Mouse (Mus musculus) lung, postnatal 0 days (tissue): ENCODE data around the gene Srm. TPM values are rescaled to one million over a fixed set of nuclear protein-coding genes. Genes with fewer than 3 reads are reported as not detected.
A peak's percentile ranks its signal among the peaks of the same experiment; 100 is the strongest.

Experiments used
- ATAC-seq: fragments of 200-750 bp; cut with Nextera tagmentation; 2 replicates; pipeline ENCODE4 v1.8.0; 2017; ENCODE audit warnings: moderate library complexity
- DNase-seq: peaks from one replicate; pipeline ENCODE4 v3.0.0-alpha.2; 2016; ENCODE audit warnings: low spot score
- H3K27ac ChIP-seq: fragments of 300-500 bp; sonication (generic); 2 replicates; pipeline ENCODE4 v1.5.1; 2014; ENCODE audit warnings: antibody characterized with exemption, mild to moderate bottlenecking, low read length, mixed read lengths
- H3K27me3 ChIP-seq: fragments of 300-500 bp; sonication (generic); replicated peaks from 2 replicates; pipeline ENCODE4 v1.6.1; 2014; ENCODE audit warnings: low read length, mixed read lengths; ENCODE audit not compliant: insufficient read depth
- H3K36me3 ChIP-seq: fragments of 300-500 bp; sonication (generic); 2 replicates; pipeline ENCODE4 v1.6.1; 2014; ENCODE audit warnings: low read length, mixed read lengths; ENCODE audit not compliant: insufficient read depth
- H3K4me1 ChIP-seq: fragments of 300-500 bp; sonication (generic); 2 replicates; pipeline ENCODE4 v1.6.1; 2014; ENCODE audit warnings: antibody characterized with exemption, low read depth, low read length, mixed read lengths; ENCODE audit not compliant: insufficient read depth
- H3K4me2 ChIP-seq: fragments of 300-500 bp; sonication (generic); replicated peaks from 2 replicates; pipeline ENCODE4 v1.6.1; 2014; ENCODE audit warnings: low read depth, mild to moderate bottlenecking, low read length, moderate library complexity, mixed read lengths
- H3K4me3 ChIP-seq: fragments of 300-500 bp; sonication (generic); 2 replicates; pipeline ENCODE4 v1.5.1; 2014; ENCODE audit warnings: low read depth, low read length
- H3K9ac ChIP-seq: fragments of 300-500 bp; sonication (generic); replicated peaks from 2 replicates; pipeline ENCODE4 v1.6.1; 2014; ENCODE audit warnings: low read depth, mild to moderate bottlenecking
- H3K9me3 ChIP-seq: fragments of 300-500 bp; sonication (generic); 2 replicates; pipeline ENCODE4 v1.6.1; 2016; ENCODE audit warnings: low read length, mixed read lengths
- CTCF ChIP-seq: IDR thresholded peaks from 2 replicates; pipeline ENCODE4 v1.5.1; 2016; ENCODE audit warnings: antibody characterized with exemption, mild to moderate bottlenecking
- EP300 ChIP-seq: IDR thresholded peaks from 2 replicates; pipeline ENCODE4 v1.6.1; 2016; ENCODE audit warnings: antibody characterized with exemption, mild to moderate bottlenecking, control low read depth
- WGBS: fragments of 180-500 bp; shearing (Covaris S2); extraction: QIAGEN DNeasy Blood & Tissue Kit; methylation state at CpG from one replicate; pipeline ENCODE4 v1.1.7; 2014; 5-methylcytosine and 5-hydroxymethylcytosine counted together
- polyA plus RNA-seq: library from polyadenylated mRNA; unstranded; fragments of >200 nt; fragmentation: Nextera tagmentation; extraction: Ambion mirVana; gene quantifications from 2 replicates; pipeline ENCODE4 v1.2.1, GENCODE M21; 2015

The Srm gene
- 45.8 and 46.6 TPM in 2 replicates for polyA plus RNA-seq

DNA sequence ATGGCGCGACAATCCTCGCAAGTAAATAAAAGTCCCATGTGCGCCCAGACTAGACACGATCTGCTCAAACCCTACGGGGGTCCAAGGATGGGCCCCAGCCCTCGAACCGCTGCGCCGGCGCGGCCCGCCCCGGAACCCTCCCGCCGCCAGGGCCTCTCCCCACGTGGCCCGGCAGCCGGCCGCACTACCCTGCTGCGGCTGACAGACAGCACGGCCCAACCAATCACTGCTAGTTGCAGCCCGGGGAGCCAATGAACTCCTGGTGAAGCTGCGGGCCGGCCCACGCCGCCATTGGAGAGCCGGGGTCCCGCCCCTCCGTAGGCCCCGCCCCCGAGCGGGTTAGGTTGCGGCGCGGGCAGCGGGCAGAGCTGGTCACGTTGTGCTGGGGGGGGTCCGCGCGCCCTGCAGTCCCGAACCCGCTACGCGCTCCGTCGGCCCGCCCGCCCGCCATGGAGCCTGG is at the start of gene Srm:
Gene Srm (plus strand): TSS at position 333 of the 460 bp plus-strand sequence.
- peak within 1 kb of the TSS; percentile 56 for H3K9ac ChIP-seq
- peak; percentile 99 for DNase-seq
- peak within 1 kb of the TSS; percentile 80 for H3K4me3 ChIP-seq
- H3K36me3 ChIP-seq: 0 out of 2 replicates have a peak, but pooled peaks cover 5% of the 10 kb centered on the region
- WGBS: 0% methylated on average over 24 of the region's 50 CpGs
- peak; percentile 100 for ATAC-seq
- no peak within 1 kb of the TSS; the same call in 1 of the 2 replicates for H3K27ac ChIP-seq
- no peaks in the 10 kb centered on the region for H3K9me3 ChIP-seq
- no peaks in the 10 kb centered on the region for H3K27me3 ChIP-seq
- peak within 1 kb of the TSS; percentile 97 for H3K4me2 ChIP-seq
- peaks cover 6% of the 10 kb centered on the region; the same call in 1 of the 2 replicates for H3K4me1 ChIP-seq
- no peak for TF ChIP-seq CTCF
- TF ChIP-seq EP300: no peak

DNA sequence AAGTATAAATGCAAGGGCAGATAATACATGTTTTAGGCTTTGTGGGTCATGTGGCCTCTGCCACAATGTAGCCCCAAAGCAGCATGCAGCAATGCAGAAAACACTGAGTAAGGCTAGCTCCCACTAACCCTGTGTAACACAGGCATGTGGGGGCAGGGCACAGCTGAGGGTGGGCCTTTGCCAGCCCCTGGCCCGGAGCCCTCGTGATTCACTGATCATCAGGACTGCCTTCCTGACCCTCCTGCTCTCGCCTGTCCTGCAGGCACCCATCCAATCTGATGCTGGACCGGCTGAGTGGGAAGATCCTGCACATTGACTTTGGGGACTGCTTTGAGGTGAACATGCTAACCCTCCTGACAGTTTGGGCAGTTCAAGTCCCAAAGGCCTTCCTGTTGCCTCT is 42.2 kb upstream of the Srm start:
- Histone ChIP-seq H3K27me3 (no peaks in the 10 kb centered on the region), H3K36me3 (peaks cover 52% of the 10 kb centered on the region), H3K4me1 (no peaks in the 10 kb centered on the region), H3K4me3 (no peak overlapping the region), H3K4me2 (no peak overlapping the region), H3K9me3 (no peaks in the 10 kb centered on the region), H3K27ac (no peak overlapping the region), H3K9ac (no peak overlapping the region)
- no peak for ATAC-seq
- DNase-seq: no peak
- 87% methylated on average over 4 of the region's 4 CpGs for WGBS
- no peak for TF ChIP-seq CTCF
- TF ChIP-seq EP300: no peak

DNA sequence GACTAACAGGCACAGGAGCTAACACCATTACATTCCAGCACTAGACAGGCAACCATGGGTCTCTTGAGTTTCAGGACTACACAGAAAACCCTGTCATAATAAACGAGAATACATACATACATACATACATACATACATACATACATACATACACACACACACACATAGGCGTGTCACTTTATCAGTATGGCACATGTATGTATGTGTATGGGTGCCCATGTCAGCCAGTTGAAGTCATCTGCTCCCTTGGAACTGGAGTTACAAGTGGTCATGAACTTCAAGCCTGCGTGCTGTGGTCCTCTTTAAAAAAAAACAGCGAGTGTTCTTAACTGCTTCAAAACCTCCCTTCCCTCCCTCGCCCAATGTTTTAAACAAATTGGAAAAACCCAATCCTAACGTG is 33.5 kb upstream of the Srm start:
- Histone ChIP-seq H3K27ac (peak overlapping the region; percentile 86), H3K4me3 (peak overlapping the region; percentile 92), H3K4me1 (no peaks in the 10 kb centered on the region), H3K4me2 (peak overlapping the region; percentile 55), H3K36me3 (peaks cover 39% of the 10 kb centered on the region), H3K9ac (peak overlapping the region; percentile 92), H3K9me3 (no peaks in the 10 kb centered on the region), H3K27me3 (no peaks in the 10 kb centered on the region)
- ATAC-seq (peak; percentile 11), DNase-seq (peak; percentile 21)
- TF ChIP-seq EP300 (no peak), CTCF (no peak)
- WGBS: 28% methylated on average over 6 of the region's 6 CpGs

DNA sequence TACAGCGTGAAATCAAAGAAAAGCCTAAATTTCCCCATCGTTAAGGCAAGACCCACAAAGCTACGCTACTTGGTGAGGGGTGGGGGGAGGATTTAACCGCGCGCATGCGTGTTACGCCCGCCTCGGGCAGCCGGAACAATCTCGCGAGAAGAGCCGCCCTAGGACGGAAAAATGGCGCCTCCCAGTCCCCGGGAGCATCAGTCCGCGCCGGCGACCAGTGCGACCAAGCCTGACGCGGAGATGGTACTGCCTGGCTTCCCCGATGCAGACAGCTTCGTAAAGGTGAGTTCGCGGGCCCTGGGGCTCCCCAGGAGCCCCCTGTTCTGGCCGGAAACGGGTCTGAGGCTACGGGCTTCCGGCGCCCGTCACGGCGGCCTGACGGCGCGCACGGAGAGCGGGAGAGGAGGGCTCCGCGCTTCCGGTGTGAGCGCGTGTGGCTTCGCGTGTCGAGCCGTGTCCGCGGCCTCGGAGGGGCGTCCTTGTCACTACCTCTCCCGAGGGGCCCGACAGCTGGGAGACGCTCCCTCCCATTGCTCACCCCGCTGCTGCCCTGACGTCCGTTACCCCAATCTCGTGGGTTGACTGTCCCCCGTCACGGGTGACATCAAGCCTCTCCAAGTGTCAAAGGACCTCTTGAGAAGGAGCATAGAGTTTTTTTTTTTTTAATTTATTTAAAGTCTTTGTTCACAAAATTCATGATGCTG is 32.9 kb upstream of the Srm start, which contains the start of gene Exosc10:
Gene Exosc10 (plus strand): TSS at position 133 of the 704 bp plus-strand sequence.
- Histone ChIP-seq H3K4me1 (no peaks in the 10 kb centered on the region), H3K4me3 (peak within 1 kb of the TSS; percentile 92), H3K9ac (peak within 1 kb of the TSS; percentile 92), H3K9me3 (no peaks in the 10 kb centered on the region), H3K36me3 (peaks cover 36% of the 10 kb centered on the region), H3K4me2 (peak within 1 kb of the TSS; percentile 55), H3K27me3 (no peaks in the 10 kb centered on the region), H3K27ac (peak within 1 kb of the TSS; percentile 86)
- no peak for TF ChIP-seq CTCF
- TF ChIP-seq EP300: peak; percentile 80
- ATAC-seq (peak; percentile 96), DNase-seq (peak; percentile 96)
- under 1% methylated on average over 55 of the region's 63 CpGs for WGBS

DNA sequence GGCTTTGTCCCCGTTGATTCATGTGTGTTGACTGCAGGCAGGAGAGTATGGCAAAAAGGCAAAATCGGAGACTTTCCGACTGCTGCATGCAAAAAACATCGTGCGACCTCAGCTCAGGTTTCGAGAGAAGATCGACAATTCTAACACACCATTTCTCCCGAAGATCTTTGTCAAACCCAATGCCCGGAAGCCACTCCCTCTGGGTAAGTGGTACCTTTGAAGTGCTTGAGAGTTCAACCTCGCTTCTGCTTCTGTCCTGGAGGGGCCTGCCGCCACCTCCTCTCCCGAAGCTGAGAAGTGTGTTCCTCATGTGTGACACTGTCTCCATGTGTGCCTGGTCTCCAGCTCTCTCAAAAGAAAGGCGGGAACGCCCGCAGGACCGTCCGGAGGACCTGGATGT is 28.6 kb upstream of the Srm start:
- no peaks in the 10 kb centered on the region for H3K4me1 ChIP-seq
- H3K4me2 ChIP-seq: no peak overlapping the region
- H3K4me3 ChIP-seq: no peak overlapping the region
- peaks cover 49% of the 10 kb centered on the region for H3K36me3 ChIP-seq
- H3K9me3 ChIP-seq: no peaks in the 10 kb centered on the region
- H3K9ac ChIP-seq: no peak overlapping the region
- DNase-seq (no peak), ATAC-seq (no peak)
- no peaks in the 10 kb centered on the region for H3K27me3 ChIP-seq
- TF ChIP-seq CTCF: no peak
- no peak for TF ChIP-seq EP300
- H3K27ac ChIP-seq: no peak overlapping the region
- WGBS: 93% methylated on average over 17 of the region's 17 CpGs

DNA sequence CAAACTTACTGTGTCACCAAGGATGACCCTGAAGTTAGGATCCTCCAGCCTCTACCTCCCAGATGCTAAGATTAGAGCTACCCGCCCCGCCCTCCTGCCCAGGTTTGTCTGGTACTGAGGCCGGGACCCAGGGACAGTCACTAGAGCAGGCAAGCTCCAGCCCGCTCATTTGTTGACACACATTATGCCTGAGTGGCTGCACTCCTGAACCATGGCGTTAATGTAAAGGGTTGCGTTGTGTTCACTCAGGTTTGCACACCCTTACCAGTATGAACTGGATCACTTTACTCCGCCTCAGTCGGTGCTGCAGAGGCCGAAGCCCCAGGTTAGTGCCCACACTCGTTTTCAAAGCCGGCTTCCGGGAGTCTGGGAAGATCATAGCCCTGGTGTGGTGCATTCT is 27.7 kb upstream of the Srm start:
- ATAC-seq (no peak), DNase-seq (no peak)
- Histone ChIP-seq H3K36me3 (peaks cover 58% of the 10 kb centered on the region), H3K27me3 (no peaks in the 10 kb centered on the region), H3K9me3 (no peaks in the 10 kb centered on the region), H3K4me3 (no peak overlapping the region), H3K9ac (no peak overlapping the region), H3K27ac (no peak overlapping the region), H3K4me2 (no peak overlapping the region), H3K4me1 (no peaks in the 10 kb centered on the region)
- TF ChIP-seq CTCF: no peak
- WGBS: 94% methylated on average over 12 of the region's 12 CpGs
